Mouse (Mus musculus): ENCODE measurements around the gene Olfr201. TPM values are rescaled to one million over a fixed set of nuclear protein-coding genes. Genes with fewer than 3 reads are reported as not detected.
"Not testable (repeated sequence)": the region's sequence is repeated elsewhere in the genome, so short reads cannot be mapped to it uniquely, and the experiment has no call there.

The Olfr201 gene
- polyA plus RNA-seq, 1 experiment from 2014 or later = not detected

- not testable (repeated sequence) for H3K27me3 ChIP-seq (ENCODE audit: insufficient read depth, low read length); H3K9me3 ChIP-seq (ENCODE audit: low read length); H3K9ac ChIP-seq (replicated peaks; ENCODE audit: low read length); H3K4me3 ChIP-seq (ENCODE audit: low read length); H3K36me3 ChIP-seq (ENCODE audit: insufficient read depth, low read length); ATAC-seq (ENCODE audit: low FRiP score, low TSS enrichment); H3K4me2 ChIP-seq (replicated peaks; ENCODE audit: low read depth, low read length); H3K4me1 ChIP-seq (ENCODE audit: insufficient read depth, low read length); H3K27ac ChIP-seq (ENCODE audit: low read length)
- WGBS = 79% methylated on average over 3 of the region's 3 CpGs
Observed at GRCm38 (mm10) chr16:59217861-59218260, 54.6 kb downstream of the Olfr201 start.

Other genes with a start within 250 kb of the Olfr201 start
- gene Olfr186, start 242.3 kb downstream of the Olfr201 start, polyA plus RNA-seq (2015; fragmentation: Nextera tagmentation; extraction: Ambion mirVana) = not detected in 2 replicates
- gene Olfr187, start 232.9 kb downstream of the Olfr201 start, polyA plus RNA-seq (2015; fragmentation: Nextera tagmentation; extraction: Ambion mirVana) = not detected in 2 replicates
- gene Olfr190, start 194.6 kb downstream of the Olfr201 start, polyA plus RNA-seq (2015; fragmentation: Nextera tagmentation; extraction: Ambion mirVana) = not detected in 2 replicates
- not detected in 2 replicates for gene Olfr191, start 182.8 kb downstream of the Olfr201 start, polyA plus RNA-seq (2015; fragmentation: Nextera tagmentation; extraction: Ambion mirVana)
- gene Olfr193, start 160.8 kb downstream of the Olfr201 start, polyA plus RNA-seq (2015; fragmentation: Nextera tagmentation; extraction: Ambion mirVana) = not detected in 2 replicates
- not detected in 2 replicates for gene Olfr194, start 151.6 kb downstream of the Olfr201 start, polyA plus RNA-seq (2015; fragmentation: Nextera tagmentation; extraction: Ambion mirVana)
- not detected in 2 replicates for gene Olfr195, start 125.6 kb downstream of the Olfr201 start, polyA plus RNA-seq (2015; fragmentation: Nextera tagmentation; extraction: Ambion mirVana)
- gene Olfr196, start 102.2 kb downstream of the Olfr201 start, polyA plus RNA-seq (2015; fragmentation: Nextera tagmentation; extraction: Ambion mirVana) = not detected in 2 replicates
- gene Olfr198, start 69.1 kb downstream of the Olfr201 start, polyA plus RNA-seq (2015; fragmentation: Nextera tagmentation; extraction: Ambion mirVana) = not detected in 2 replicates
- not detected in 2 replicates for gene Olfr199, start 52.9 kb downstream of the Olfr201 start, polyA plus RNA-seq (2015; fragmentation: Nextera tagmentation; extraction: Ambion mirVana)
- gene Olfr202, start 14.2 kb upstream of the Olfr201 start, polyA plus RNA-seq (2015; fragmentation: Nextera tagmentation; extraction: Ambion mirVana) = not detected in 2 replicates
- gene Olfr203, start 26.2 kb upstream of the Olfr201 start, polyA plus RNA-seq (2015; fragmentation: Nextera tagmentation; extraction: Ambion mirVana) = not detected in 2 replicates
- not detected in 2 replicates for gene Olfr204, start 45.6 kb upstream of the Olfr201 start, polyA plus RNA-seq (2015; fragmentation: Nextera tagmentation; extraction: Ambion mirVana)
- not detected in 2 replicates for gene Olfr205, start 58.5 kb upstream of the Olfr201 start, polyA plus RNA-seq (2015; fragmentation: Nextera tagmentation; extraction: Ambion mirVana)
- gene Olfr206, start 76.6 kb upstream of the Olfr201 start, polyA plus RNA-seq (2015; fragmentation: Nextera tagmentation; extraction: Ambion mirVana) = not detected in 2 replicates
- gene Olfr209, start 91.4 kb upstream of the Olfr201 start, polyA plus RNA-seq (2015; fragmentation: Nextera tagmentation; extraction: Ambion mirVana) = not detected in 2 replicates
- gene Gabrr3, start 134.7 kb upstream of the Olfr201 start, polyA plus RNA-seq (2015; fragmentation: Nextera tagmentation; extraction: Ambion mirVana) = 0.06 TPM in 1 of 2 replicates, not detected in the other
- 37.8 and 39.8 TPM in 2 replicates for gene Riox2, start 199.1 kb upstream of the Olfr201 start, polyA plus RNA-seq (2015; fragmentation: Nextera tagmentation; extraction: Ambion mirVana)

All from kidney, embryonic 16.5 days (tissue).